Mouse (Mus musculus) limb, embryonic 12.5 days (tissue): ENCODE measurements around the gene Ccdc57. TPM values are rescaled to one million over a fixed set of nuclear protein-coding genes. Genes with fewer than 3 reads are reported as not detected.
A peak's percentile ranks its signal among the peaks of the same experiment; 100 is the strongest.

Source experiments
- ATAC-seq: fragments of 200-750 bp; cut with Nextera tagmentation; 2 replicates; pipeline ENCODE4 v1.8.0; 2017; ENCODE audit warnings: low read depth, moderate TSS enrichment; ENCODE audit not compliant: insufficient number of reproducible peaks, insufficient read depth, low FRiP score, low TSS enrichment
- H3K27ac ChIP-seq: fragments of 300-500 bp; sonication (generic); 2 replicates; pipeline ENCODE4 v1.5.1; 2016; ENCODE audit warnings: mild to moderate bottlenecking, moderate library complexity
- H3K27me3 ChIP-seq: fragments of 300-500 bp; sonication (generic); 2 replicates; pipeline ENCODE4 v1.6.1; 2016; ENCODE audit warnings: mild to moderate bottlenecking, moderate library complexity
- H3K36me3 ChIP-seq: fragments of 300-500 bp; sonication (generic); 2 replicates; pipeline ENCODE4 v1.6.1; 2016; ENCODE audit warnings: mild to moderate bottlenecking, moderate library complexity
- H3K4me1 ChIP-seq: fragments of 300-500 bp; sonication (generic); replicated peaks from 2 replicates; pipeline ENCODE4 v1.6.1; 2016
- H3K4me2 ChIP-seq: fragments of 300-500 bp; sonication (generic); 2 replicates; pipeline ENCODE4 v1.6.1; 2016; ENCODE audit warnings: mild to moderate bottlenecking, moderate library complexity
- H3K4me3 ChIP-seq: fragments of 300-500 bp; sonication (generic); replicated peaks from 2 replicates; pipeline ENCODE4 v1.5.1; 2016; ENCODE audit warnings: mild to moderate bottlenecking
- H3K9ac ChIP-seq: fragments of 300-500 bp; sonication (generic); replicated peaks from 2 replicates; pipeline ENCODE4 v1.6.1; 2016; ENCODE audit warnings: mild to moderate bottlenecking, moderate library complexity
- H3K9me3 ChIP-seq: fragments of 300-500 bp; sonication (generic); 2 replicates; pipeline ENCODE4 v1.6.1; 2016; ENCODE audit warnings: mild to moderate bottlenecking, moderate library complexity
- WGBS: fragments of 180-500 bp; shearing (Covaris S2); methylation state at CpG from one replicate; pipeline ENCODE4 v1.1.7; 2016; 5-methylcytosine and 5-hydroxymethylcytosine counted together
- polyA plus RNA-seq: library from polyadenylated mRNA; unstranded; fragments of >200 nt; fragmentation: Nextera tagmentation; extraction: Ambion mirVana; gene quantifications from 2 replicates; pipeline ENCODE4 v1.2.1, GENCODE M21; 2016

Ccdc57 gene
- polyA plus RNA-seq, 1 experiment from 2014 or later, result 7.2 TPM

DNA sequence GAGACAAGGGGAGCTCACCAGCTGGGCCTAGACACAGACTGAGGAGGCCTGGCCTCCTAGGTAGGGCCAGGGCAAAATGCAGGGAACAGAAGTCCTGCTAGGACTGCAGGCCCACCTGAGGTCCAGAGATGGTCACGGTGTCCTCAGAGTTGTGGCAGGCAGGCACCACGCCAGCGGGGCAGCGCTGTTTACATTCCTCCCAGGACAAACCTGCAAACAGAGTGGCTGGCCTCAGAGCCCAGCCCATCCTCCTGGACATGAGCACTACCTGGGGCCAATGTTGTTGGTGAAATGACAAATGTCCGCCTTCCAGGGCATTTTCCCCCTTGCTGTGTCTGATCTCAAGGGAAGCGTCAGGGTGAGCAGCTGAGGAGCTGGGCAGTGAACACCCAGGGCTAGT lies 115.3 kb downstream of the Ccdc57 start:
- H3K9ac ChIP-seq, result no peak overlapping the region
- H3K4me1 ChIP-seq, result peaks cover 15% of the 10 kb centered on the region
- no peak overlapping the region for H3K4me3 ChIP-seq
- no peak for ATAC-seq
- no peaks in the 10 kb centered on the region for H3K9me3 ChIP-seq
- no peak overlapping the region for H3K27ac ChIP-seq
- no peak overlapping the region for H3K4me2 ChIP-seq
- H3K36me3 ChIP-seq, result peaks cover 100% of the 10 kb centered on the region
- WGBS, result 93% methylated on average over 6 of the region's 6 CpGs
- no peaks in the 10 kb centered on the region for H3K27me3 ChIP-seq

DNA sequence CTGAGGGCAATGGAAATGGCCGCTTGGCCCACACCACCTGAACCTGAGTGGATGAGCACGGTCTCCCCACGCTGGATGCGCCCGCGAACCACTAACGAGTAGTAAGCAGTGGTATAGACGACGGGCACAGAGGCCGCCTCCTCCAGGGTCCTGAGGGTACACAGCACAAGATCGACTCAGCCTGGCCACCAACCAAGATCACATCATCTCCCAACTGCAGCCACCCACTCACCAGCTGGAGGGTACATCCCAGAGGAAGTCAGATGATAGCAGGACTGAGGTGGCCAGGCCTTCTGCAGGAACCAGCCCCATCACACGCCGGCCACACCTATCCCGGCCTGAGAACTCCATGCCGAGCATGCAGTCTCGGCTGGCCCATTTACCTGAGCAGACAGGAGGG lies 120.6 kb downstream of the Ccdc57 start:
- H3K27me3 ChIP-seq, result no peaks in the 10 kb centered on the region
- peaks cover 100% of the 10 kb centered on the region for H3K36me3 ChIP-seq
- H3K4me3 ChIP-seq, result no peak overlapping the region
- no peaks in the 10 kb centered on the region for H3K9me3 ChIP-seq
- H3K4me1 ChIP-seq, result no peaks in the 10 kb centered on the region
- ATAC-seq, result no peak
- H3K4me2 ChIP-seq, result no peak overlapping the region
- no peak overlapping the region for H3K27ac ChIP-seq
- 96% methylated on average over 16 of the region's 16 CpGs for WGBS
- H3K9ac ChIP-seq, result no peak overlapping the region

DNA sequence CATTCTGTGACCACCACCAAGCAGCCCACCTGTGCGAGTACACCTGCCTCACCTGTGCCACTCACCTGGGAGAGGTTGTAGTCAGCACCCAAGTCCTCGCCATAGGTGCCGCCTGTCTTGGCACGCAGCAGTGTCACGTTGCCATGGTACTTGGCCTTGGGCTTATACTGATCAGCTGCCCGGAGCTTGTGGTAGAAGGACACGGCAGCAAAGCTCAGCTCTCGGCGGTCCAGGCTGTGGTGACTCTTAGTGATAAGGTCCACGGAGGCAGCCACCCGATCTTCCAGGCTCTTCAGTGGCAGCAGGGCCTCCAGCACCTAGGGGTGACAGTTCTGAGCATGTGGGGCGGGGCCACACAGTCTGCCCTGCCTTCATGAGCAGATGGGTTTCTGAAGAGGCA lies 124.7 kb downstream of the Ccdc57 start:
- Histone ChIP-seq H3K27me3 (no peaks in the 10 kb centered on the region), H3K9me3 (no peaks in the 10 kb centered on the region), H3K4me2 (no peak overlapping the region), H3K9ac (no peak overlapping the region), H3K4me1 (no peaks in the 10 kb centered on the region), H3K36me3 (peaks cover 80% of the 10 kb centered on the region), H3K4me3 (no peak overlapping the region), H3K27ac (no peak overlapping the region)
- no peak for ATAC-seq
- 94% methylated on average over 12 of the region's 12 CpGs for WGBS

DNA sequence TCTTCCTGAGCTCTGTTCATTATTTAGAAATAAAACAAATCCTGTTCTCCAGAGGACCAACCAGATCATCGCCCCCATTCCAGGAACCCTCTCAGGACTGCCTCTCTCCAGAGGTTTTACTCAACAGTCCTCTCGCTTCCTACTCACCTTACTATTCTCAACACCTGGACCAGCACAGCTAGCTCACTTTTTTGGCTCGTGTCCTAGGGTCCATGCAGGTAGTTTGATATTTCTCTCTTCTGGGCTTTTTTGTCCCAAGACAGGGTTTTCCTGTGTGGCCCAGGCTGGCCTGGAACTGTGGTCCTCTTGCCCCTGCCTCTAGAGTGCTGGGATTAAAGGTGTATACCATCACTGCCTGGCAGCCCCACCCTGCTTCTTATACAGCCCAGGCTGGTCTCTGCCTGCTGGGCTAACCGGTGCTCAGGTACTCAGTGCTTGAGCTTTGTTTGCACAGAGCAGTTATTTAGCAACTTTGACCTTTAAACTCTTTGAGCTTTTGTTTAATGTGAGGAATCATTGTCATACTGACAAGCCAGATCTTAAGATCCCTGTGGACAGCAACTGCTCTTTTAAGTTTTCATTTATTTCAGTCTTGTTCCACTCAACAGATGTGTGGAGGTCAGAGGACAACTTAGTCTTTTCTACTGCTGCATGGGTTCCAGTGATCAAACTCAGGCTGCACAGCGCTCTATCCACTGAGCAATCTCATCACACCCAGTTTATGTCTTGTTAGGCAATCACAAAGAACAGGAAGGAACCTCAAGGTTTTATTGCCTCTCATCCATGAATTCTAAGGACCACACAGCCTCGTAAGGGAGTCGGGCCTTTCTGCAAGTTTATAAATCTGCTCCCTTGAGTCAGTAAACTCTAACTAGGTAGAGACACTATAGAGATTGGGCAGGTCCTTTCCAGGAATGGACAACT lies 127.0 kb downstream of the Ccdc57 start:
- H3K4me3 ChIP-seq, result no peak overlapping the region
- no peak overlapping the region for H3K27ac ChIP-seq
- H3K9me3 ChIP-seq, result no peaks in the 10 kb centered on the region
- no peak overlapping the region for H3K4me2 ChIP-seq
- no peak overlapping the region for H3K9ac ChIP-seq
- WGBS, result 81% methylated on average over 7 of the region's 7 CpGs
- peaks cover under 1% of the 10 kb centered on the region; the same call in 1 of the 2 replicates for H3K4me1 ChIP-seq
- H3K27me3 ChIP-seq, result no peaks in the 10 kb centered on the region
- H3K36me3 ChIP-seq, result peaks cover 57% of the 10 kb centered on the region
- ATAC-seq, result no peak

DNA sequence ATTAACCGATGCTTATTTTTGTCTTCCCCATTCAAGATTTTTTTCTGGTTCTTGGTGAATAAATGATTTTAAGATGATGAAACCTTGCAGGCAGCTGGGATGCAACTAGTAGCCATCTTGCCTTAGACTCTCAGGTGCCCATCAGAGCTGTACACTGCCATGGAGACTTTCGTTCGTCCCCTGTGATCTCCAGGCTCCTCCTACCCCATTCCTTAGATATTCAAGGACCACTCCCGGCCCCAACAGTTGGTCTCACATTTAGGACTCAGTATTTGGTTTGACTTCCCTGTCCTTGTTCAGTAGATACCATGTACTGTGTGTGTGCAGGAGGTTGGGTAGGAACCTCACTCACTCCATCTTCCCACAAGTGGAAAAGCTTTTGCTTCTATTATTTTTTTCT lies 127.9 kb downstream of the Ccdc57 start:
- Histone ChIP-seq H3K27me3 (no peaks in the 10 kb centered on the region), H3K36me3 (peaks cover 48% of the 10 kb centered on the region), H3K4me3 (no peak overlapping the region), H3K9me3 (no peaks in the 10 kb centered on the region), H3K27ac (no peak overlapping the region), H3K9ac (no peak overlapping the region), H3K4me2 (no peak overlapping the region), H3K4me1 (peaks cover 7% of the 10 kb centered on the region; the same call in 1 of the 2 replicates)
- no peak for ATAC-seq
- 69% methylated on average over 4 of the region's 4 CpGs for WGBS

DNA sequence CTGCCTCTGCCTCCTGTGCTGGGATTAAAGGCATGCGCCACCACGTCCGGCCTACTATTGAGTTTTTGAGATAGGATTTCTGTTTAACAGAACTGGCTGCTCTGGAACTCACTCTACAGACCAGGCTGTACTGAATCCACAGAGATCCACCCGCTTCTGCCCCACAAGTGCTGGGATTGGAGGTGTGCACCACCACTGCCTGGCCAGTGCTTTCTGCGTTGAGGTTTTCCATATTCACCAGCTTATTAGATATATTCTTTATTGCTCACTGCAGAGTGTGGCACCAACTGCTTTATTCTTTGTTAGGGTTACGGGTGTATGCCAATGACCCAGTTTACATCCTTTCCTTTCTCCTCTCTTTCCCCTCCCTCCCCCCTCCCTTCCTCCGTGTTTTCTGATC lies 128.4 kb downstream of the Ccdc57 start:
- Histone ChIP-seq H3K9ac (no peak overlapping the region), H3K27ac (no peak overlapping the region), H3K4me3 (no peak overlapping the region), H3K4me1 (peaks cover 7% of the 10 kb centered on the region; the same call in 1 of the 2 replicates), H3K36me3 (peaks cover 43% of the 10 kb centered on the region), H3K27me3 (no peaks in the 10 kb centered on the region), H3K9me3 (no peaks in the 10 kb centered on the region), H3K4me2 (no peak overlapping the region)
- no peak for ATAC-seq
- 85% methylated on average over 7 of the region's 7 CpGs for whole genome bisulfite sequencing

DNA sequence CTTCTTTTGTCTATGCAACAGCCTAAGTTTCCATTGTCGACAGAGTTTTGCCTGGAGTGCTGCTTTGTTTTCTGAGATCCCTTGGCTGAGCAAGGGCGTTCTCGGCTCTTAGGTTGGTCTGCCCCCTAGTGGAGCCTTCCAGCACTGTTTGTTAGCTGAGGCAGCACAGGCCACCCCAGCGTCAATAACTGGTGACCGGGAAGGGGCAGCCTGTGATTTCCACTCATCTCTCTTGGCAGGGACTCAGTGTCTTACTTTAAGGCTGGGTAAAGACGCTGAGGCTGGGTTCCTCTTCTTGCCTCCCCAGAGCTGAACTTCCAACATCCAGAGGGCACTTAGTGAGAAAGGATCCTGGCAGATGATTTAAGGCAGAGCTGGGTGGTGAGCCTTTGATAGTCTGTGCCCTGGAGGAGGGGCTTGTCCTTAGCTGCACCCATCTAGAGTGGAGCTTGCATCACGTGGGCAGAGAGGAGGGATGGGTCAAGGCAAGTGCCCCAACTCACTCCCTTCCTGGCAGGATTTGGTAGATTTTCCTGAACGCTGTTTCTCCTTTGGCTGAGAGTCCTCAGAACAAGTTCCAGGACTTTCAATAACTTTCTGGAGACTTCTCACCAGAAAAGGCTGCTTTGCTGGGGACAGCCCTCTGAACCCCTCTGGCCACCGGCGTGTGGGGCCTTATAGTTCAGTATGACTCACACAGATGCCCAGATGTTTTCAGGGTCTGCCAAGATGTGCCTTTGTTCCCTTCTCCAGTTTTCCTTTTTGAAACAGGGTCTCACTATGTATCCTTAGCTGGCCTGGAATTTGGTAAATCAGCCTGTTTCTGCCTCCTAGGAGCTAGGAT lies 132.4 kb downstream of the Ccdc57 start:
- 0 out of 2 replicates have a peak, but pooled peaks have one; percentile 49 for ATAC-seq
- Histone ChIP-seq H3K36me3 (peaks cover 4% of the 10 kb centered on the region; the same call in 1 of the 2 replicates), H3K4me3 (peak overlapping the region; percentile 17; the same call in 1 of the 2 replicates), H3K4me2 (peak overlapping the region; percentile 40), H3K27me3 (no peaks in the 10 kb centered on the region), H3K27ac (peak overlapping the region; percentile 56), H3K4me1 (peaks cover 11% of the 10 kb centered on the region), H3K9me3 (no peaks in the 10 kb centered on the region), H3K9ac (peak overlapping the region; percentile 40; the same call in 1 of the 2 replicates)
- 11% methylated on average over 10 of the region's 10 CpGs for WGBS

DNA sequence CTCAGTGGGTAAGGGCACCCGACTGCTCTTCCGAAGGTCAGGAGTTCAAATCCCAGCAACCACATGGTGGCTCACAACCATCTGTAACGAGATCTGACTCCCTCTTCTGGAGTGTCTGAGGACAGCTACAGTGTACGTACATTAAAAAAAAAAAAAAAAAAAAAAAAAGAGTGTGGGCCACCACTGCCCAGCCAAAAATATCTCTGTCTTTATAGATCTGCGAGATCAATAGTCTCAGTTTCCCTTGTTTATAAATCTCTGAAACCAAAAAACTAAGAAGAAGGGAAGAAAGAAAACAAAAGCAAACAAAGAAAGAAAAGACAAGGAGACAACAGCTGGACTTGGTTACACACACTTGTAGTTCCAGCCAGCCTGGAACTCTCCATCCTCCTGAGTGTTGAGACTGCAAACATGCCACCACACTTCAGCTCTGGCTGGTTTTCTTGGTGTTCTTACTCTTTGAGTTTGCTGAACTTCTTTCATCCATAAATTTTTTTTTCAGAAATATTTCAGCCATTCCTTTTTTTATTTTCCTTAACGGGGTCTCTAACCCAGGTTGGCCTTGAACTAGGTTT lies 133.3 kb downstream of the Ccdc57 start:
- Histone ChIP-seq H3K36me3 (peaks cover 6% of the 10 kb centered on the region; the same call in 1 of the 2 replicates), H3K27ac (no peak overlapping the region; the same call in 1 of the 2 replicates), H3K9ac (no peak overlapping the region), H3K27me3 (no peaks in the 10 kb centered on the region), H3K4me2 (no peak overlapping the region), H3K4me3 (no peak overlapping the region), H3K4me1 (peaks cover 19% of the 10 kb centered on the region), H3K9me3 (no peaks in the 10 kb centered on the region)
- ATAC-seq, result no peak
- WGBS, result 64% methylated on average over 6 of the region's 6 CpGs

DNA sequence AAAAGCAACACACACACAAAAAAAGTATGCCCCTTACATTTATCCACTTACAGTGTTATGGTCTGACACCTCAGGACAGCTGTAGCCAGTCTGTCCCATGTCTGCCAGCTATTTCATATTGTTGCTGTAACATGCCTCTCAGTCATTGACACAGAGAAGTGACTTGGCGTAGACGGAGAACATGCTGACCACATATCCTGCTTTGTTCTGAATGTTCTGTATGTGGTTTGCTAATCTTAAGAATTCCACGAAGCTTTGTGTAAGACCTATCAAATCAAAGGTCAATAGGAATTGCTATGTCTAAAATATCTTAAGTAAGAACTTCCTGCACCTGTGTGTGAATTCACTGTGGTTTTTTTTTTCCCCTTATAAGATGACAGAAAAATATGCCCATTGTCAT lies 134.4 kb downstream of the Ccdc57 start:
- WGBS, result 88% methylated on average over 3 of the region's 3 CpGs
- Histone ChIP-seq H3K4me2 (no peak overlapping the region), H3K9me3 (no peaks in the 10 kb centered on the region), H3K4me3 (no peak overlapping the region), H3K9ac (no peak overlapping the region), H3K36me3 (peaks cover 18% of the 10 kb centered on the region), H3K4me1 (peaks cover 21% of the 10 kb centered on the region), H3K27me3 (no peaks in the 10 kb centered on the region), H3K27ac (no peak overlapping the region)
- no peak for ATAC-seq

DNA sequence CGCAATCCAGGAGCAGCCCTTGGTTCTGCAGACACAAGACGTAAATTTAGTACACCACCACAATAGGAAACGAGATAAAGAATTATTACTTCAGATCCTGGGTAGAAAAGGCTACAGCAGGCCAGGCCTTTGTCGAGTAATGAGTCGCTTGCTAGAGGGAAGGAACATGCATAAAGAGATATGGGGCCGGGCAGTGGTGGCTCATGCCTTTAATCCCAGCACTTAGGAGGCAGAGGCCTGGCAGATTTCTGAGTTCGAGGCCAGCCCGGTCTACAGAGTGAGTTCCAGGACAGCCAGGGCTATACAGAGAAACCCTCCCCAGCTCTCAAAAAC lies 136.1 kb downstream of the Ccdc57 start:
- peak overlapping the region; percentile 98 for H3K4me2 ChIP-seq
- H3K27ac ChIP-seq, result peak overlapping the region; percentile 85
- peaks cover 35% of the 10 kb centered on the region for H3K36me3 ChIP-seq
- H3K9ac ChIP-seq, result peak overlapping the region; percentile 94
- H3K4me3 ChIP-seq, result peak overlapping the region; percentile 99
- 30% methylated on average over 8 of the region's 8 CpGs for WGBS
- no peaks in the 10 kb centered on the region for H3K27me3 ChIP-seq
- no peaks in the 10 kb centered on the region for H3K9me3 ChIP-seq
- no peak for ATAC-seq
- H3K4me1 ChIP-seq, result peaks cover 21% of the 10 kb centered on the region
